Mouse (Mus musculus): ENCODE measurements around the gene Scly. TPM values are rescaled to one million over a fixed set of nuclear protein-coding genes. Genes with fewer than 3 reads are reported as not detected.

Scly gene
- polyA plus RNA-seq, 1 experiment from 2014 or later, result 11.5 TPM

Other genes starting within 250 kb of the Scly start
- gene Rbm44, start 153.2 kb upstream of the Scly start, polyA plus RNA-seq (2014; fragmentation: Nextera tagmentation; extraction: Ambion mirVana), result 0.52 and 1.5 TPM in 2 replicates
- 0.37 and 0.47 TPM in 2 replicates for gene Ramp1, start 118.5 kb upstream of the Scly start, polyA plus RNA-seq (2014; fragmentation: Nextera tagmentation; extraction: Ambion mirVana)
- gene Ube2f, start 48.0 kb upstream of the Scly start, polyA plus RNA-seq (2014; fragmentation: Nextera tagmentation; extraction: Ambion mirVana), result 80.3 and 84.7 TPM in 2 replicates
- 0.05 TPM in 1 of 2 replicates, not detected in the other for gene Espnl, start 23.7 kb downstream of the Scly start, polyA plus RNA-seq (2014; fragmentation: Nextera tagmentation; extraction: Ambion mirVana)
- gene Klhl30, start 52.7 kb downstream of the Scly start, polyA plus RNA-seq (2014; fragmentation: Nextera tagmentation; extraction: Ambion mirVana), result 0.25 and 0.44 TPM in 2 replicates
- 1.1 and 1.5 TPM in 2 replicates for gene Erfe, start 68.1 kb downstream of the Scly start, polyA plus RNA-seq (2014; fragmentation: Nextera tagmentation; extraction: Ambion mirVana)
- 178 and 189 TPM in 2 replicates for gene Ilkap, start 100.5 kb downstream of the Scly start, polyA plus RNA-seq (2014; fragmentation: Nextera tagmentation; extraction: Ambion mirVana)
- 99.8 and 101 TPM in 2 replicates for gene Hes6, start 115.7 kb downstream of the Scly start, polyA plus RNA-seq (2014; fragmentation: Nextera tagmentation; extraction: Ambion mirVana)
- 1.4 and 2.1 TPM in 2 replicates for gene Per2, start 161.0 kb downstream of the Scly start, polyA plus RNA-seq (2014; fragmentation: Nextera tagmentation; extraction: Ambion mirVana)
- gene Traf3ip1, start 196.3 kb downstream of the Scly start, polyA plus RNA-seq (2014; fragmentation: Nextera tagmentation; extraction: Ambion mirVana), result 8.3 and 8.9 TPM in 2 replicates
- 6.7 and 7.6 TPM in 2 replicates for gene Asb1, start 242.2 kb downstream of the Scly start, polyA plus RNA-seq (2014; fragmentation: Nextera tagmentation; extraction: Ambion mirVana)